Mouse (Mus musculus): Measurements from ENCODE around the gene Acrbp.
A peak's percentile ranks its signal among the peaks of the same experiment; 100 is the strongest.
"Not testable (repeated sequence)": the region's sequence is repeated elsewhere in the genome, so short reads cannot be mapped to it uniquely, and the experiment has no call there.

Acrbp gene

DNA sequence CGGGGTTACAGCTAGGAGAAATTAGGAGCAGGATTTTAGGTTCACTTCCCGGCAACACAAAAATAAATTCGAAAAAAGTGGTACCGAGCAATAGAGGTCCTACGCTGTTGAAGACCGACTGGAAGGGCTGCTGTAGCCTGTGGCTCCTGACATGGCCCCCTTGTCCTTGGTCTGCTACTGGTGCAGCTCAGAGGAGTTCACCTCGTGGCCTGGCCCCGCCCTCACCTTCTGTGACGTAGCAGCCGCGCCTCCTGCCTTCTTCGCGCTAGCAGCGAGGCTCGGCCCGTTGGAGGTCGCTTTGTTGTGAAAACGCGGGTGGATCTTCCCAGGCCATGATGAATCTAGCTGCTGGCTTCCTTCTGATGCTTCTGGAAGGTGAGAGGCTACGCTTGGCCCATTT, at the start of gene Acrbp:
Gene Acrbp, plus strand, starts transcription at position 12 of the 400 bp plus-strand sequence.
- DNase-seq: no peak

DNA sequence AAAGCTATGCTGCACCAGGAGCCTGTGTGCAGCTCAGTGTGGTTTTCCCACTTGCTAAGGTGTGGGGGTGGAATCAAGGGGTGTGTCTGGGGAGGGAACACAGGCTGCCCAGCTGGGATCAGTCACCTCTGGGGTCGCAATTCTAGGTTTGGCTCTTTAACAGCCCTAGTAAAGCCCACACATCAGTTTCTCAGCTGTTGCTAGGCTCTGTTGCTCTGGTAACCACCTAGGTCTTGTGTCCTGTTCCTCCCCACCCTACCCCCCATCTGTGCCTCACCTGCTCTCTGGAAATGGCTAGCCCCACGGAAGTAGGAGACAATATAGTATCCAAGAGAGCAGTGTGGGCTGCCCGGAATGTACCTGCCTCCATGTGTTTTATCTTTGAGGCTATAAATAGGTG, 45.8 kb upstream of the Acrbp start:
- DNase-seq: no peak

DNA sequence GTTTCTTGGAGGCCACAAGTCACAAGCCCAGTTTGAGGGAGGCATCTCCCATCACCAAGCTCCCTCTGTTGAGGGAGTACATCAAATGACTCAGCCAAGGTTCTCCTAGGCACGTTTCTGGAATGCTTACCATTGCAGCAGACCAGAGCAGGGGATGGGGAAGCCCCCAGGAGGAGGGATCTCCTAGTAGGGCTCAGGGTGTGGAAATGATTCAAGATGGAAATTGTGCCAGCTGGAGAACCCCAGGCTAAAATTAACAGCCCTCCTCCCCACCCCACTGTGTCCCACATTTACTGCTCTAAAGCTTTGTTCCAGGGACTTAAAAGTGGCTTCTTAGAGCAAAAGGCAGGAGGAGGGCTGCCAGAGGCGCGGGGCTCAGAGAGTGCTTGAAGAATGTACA, 44.4 kb upstream of the Acrbp start:
- DNase-seq: no peak

DNA sequence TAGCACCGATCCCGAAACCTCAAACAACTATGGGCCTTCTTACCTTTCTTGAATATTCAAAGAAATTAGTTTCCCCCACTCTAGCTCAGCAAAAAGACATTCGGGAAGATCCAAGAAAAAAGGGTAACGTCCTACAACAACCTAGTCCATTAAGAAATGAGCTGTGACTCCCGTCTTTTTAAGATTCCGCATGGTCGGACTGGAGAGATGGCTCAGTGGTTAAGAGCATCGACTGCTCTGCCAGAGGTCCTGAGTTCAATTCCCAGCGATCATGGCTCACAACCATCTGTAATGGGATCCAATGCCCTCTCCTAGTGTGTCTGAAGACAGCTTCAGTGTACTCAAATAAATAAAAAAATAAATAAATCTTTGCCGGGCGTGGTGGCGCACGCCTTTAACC, 41.4 kb upstream of the Acrbp start:
- no peak for DNase-seq

DNA sequence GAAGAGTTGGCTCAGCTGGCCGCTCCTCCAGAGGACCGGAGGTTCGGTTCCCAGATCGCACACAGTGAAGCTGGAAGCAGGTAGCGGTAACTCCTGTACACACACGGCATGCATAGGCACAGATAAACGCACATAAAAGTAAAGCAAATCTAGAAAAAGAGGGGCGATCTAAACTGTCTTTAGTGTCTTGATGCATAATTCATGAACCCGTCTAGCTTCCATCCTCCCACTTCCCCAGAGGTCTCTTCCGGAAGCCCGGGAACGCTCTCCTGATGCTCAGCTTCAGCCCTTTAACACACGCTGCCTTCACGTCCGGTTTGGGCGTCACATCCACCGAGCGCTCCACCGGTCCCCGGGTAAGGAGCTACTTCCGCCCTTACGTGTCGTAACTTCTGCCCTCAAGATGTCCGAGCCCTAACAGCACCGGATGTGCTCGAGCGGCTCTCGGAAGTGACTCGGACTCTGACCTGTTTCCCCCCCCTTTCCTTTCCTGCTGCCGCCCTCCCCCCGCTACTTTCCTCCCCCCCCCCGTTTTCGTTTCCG, 40.8 kb upstream of the Acrbp start:
- DNase-seq: peak; percentile 90

DNA sequence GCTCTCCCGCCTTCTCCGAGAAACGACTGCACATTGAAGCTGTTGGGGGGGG, 40.5 kb upstream of the Acrbp start, which contains the start of gene Zfp384:
Gene Zfp384, plus strand, starts transcription at position 17 of the 52 bp plus-strand sequence.
- DNase-seq: no peak

DNA sequence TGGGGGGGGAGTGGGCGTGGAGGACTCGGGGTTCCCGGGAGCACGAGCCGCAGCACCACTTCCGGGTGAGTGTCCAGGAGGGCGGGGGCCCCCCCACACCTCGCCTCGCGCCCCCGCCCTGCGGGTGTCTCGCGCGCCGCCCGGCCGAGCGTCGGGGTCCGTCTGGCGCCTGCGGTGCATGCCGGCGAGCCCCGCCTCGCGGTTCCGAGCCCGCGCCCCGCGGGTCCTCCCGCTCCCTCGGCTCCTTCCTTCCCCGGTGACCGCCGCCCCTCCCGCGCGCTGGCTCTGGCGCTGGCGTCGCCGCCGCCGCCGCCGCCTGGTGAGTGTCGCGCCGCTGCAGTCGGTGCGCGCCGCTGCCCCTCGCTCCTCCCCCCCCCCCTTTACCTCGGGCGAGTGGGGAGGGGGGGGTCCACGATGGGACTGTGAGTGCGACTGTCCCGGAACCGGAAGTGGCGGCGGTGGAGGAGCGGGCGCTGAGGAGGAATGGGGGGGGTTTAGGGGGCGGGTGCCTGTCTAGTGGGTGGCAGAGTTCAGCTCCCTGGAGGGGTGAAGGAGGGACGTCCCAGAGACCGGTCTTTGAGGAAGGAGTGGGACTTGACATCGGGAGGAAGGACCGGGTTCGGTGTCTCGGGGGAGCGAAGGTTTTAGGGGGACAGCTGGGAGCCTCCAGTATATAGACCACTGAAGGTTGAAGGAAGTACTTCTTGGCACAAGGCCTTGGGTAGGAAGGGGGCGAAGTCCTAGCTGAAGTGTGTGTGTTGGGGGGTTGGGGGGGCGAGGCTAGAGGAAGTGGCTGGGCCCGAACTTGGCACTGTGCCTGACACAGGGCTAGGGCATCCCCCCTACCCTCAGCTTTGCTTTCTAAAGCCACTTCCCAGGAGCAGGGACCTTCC, 40.1 kb upstream of the Acrbp start:
- peak; percentile 80 for DNase-seq

DNA sequence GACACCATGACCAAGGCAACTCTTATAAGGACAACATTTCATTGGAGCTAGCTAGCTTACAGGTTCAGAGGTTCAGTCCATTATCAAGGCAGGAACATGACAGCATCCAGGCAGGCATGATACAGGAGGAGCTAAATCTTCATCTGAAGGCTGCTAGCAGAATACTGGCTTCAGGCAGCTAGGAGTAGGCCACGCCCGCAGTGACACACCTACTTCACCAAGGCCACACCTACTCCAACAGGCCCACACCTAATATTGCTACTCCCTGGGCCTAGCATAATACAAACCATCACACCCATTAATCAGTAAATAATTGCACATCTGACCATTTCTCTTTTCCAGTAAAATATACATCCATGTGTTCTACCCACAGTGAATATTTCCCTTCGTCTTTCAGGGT, 31.8 kb upstream of the Acrbp start:
- no peak for DNase-seq

DNA sequence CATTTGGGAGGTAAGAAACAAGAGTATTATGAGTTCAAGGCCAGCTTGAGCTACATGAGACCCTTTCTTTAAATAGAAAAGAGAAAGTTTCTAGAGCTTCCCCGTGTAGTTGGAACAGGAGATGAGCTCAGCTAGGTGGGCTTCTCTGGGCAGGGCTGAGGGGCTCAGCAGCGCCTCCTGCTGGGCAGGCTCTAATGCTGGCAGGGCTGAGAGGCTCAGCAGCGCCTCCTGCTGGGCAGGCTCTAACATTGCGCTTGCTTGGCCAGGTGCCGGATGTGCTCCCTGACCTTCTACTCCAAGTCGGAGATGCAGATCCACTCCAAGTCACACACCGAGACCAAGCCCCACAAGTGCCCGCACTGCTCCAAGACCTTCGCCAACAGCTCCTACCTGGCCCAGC, 19.0 kb upstream of the Acrbp start:
- DNase-seq: peak; percentile 57

DNA sequence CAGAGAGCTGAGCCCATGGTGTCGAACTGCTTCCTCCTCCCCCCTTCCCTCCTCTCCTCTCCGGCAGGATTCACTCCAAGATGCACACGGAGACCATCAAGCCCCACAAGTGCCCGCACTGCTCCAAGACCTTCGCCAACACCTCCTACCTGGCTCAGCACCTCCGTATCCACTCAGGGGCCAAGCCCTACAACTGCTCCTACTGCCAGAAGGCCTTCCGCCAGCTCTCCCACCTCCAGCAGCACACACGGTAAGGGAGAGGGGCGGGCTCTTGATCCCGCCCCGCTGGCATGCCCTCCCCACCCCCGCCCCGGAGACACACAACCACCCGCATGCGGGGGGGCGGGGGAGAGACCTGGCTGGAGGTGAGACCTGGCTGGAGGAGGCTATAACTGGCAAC, 17.9 kb upstream of the Acrbp start:
- DNase-seq: no peak

DNA sequence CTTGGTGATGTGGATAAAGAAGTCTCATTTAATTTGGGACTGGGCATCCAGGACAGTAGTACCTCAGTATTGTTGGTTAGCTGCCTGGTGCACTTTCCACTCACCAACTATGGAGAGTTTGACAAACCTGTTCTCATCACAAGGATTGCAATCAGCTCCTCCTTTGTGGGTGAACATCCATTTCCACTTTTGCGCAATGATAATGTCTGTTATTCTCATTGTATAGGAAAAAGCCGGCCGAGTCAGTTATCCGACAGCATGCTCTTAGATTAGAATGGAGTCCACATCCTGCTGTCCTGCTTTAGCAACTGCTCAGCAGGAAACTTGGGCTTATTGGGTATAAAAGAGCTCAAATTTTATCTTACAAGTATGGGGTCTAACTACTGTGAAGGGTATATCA, 10.8 kb upstream of the Acrbp start:
- DNase-seq: no peak

DNA sequence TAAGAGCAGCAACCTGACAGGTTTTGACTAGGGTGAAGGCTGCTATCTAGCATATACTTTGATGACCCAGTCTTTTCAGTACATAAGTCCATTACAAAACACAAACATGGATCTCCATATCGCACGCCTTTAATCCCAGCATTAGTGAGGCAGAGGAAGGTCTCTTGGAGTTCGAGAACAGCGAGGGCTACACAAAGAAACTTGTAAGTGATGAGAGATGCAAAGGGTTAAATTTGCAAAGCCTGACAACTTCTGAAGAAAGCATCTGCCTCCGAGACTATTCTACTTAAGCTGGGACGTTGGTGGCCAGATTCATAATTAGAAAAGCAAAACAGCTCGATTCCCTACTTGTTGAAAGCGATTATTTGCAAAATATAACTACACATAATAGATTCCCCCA, 10.4 kb upstream of the Acrbp start:
- no peak for DNase-seq

DNA sequence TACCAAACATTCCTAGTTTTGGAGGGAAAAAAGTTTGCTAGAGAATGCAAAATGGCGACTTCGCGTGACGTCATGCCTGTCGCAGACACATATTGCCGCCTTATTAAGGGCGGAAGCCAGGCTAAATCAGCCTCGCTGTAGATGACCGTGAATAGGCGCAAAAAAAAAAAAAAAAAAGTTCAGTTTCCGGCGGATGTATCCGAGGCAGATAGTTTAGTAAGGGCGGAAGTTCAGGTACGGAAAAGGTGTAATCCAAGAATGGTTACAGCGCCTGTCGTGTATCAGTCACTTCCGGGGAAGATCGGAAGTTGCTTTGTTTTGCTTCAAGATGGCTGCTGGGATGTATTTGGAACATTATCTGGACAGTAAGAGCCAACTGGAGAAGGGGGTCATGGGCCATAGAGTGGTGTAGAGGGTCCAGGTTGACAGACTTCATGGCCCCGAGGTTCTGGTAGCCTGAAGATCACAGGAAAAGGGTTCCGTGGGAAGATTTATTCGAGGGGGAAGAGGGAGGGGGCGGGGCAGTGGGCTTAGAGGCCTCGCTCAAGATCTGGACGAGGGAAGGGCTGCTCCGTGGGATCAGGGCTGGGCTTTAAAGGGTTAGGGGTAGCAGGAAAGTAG, 9.8 kb upstream of the Acrbp start, which contains the start of gene Ing4:
Gene Ing4, plus strand, starts transcription at position 228 of the 621 bp plus-strand sequence.
- peak; percentile 82 for DNase-seq

DNA sequence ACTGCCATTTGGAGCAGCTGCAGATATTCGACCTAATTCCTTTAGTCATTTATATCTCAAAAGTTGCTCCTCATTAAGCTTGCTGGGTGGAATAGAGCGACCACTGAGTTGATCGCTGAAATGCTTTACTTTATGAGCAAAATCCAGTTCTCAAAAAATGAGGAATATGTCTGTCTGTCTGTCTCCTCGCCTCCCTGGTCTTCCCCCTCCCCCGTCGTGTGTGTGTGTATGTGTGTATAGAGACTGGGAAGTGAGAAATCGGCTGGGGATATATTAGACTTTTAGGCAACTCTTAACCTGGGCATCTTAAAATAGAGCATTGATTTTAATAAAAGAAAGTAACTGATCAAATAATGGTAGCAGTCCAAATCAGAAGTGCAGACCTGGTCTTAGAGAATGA, 9.3 kb upstream of the Acrbp start:
- DNase-seq: no peak

DNA sequence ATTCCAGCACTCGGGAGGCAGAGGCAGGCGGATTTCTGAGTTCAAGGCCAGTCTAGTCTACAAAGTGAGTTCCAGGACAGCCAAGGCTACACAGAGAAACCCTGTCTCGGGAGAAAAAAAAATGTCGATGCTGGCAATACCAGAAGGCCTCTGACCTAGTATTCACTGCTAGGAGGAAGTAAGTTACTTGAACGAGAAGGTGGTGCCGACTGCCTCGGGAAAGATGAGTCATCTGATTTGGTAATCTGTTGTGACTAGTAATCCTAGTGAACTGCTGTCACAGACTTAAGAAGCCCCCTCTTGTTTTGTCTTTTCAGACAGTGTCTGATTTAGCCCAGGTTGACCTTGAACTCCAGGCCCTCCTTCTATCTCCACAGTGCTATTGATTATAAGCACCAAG, 8.4 kb upstream of the Acrbp start:
- DNase-seq: no peak

DNA sequence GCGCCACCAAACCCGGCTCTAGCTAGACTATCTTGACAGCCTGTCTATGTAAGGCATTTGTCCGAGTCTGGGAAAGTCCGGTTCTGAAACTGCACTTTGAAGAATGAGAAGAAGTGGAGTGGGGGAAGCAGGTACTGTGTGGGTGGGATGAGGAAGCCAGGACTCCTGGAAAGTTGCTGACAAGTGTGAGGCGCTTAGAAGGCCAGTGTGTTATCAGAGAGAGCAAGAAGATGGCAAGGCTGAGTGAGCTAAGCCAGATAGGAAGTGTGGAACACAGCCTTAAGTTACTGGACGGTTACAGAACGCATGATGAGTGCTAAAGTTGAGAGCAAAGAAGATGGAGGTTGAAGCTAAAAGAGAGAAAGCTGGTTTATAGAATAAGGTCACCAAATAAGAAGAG, 7.4 kb upstream of the Acrbp start:
- DNase-seq: no peak

DNA sequence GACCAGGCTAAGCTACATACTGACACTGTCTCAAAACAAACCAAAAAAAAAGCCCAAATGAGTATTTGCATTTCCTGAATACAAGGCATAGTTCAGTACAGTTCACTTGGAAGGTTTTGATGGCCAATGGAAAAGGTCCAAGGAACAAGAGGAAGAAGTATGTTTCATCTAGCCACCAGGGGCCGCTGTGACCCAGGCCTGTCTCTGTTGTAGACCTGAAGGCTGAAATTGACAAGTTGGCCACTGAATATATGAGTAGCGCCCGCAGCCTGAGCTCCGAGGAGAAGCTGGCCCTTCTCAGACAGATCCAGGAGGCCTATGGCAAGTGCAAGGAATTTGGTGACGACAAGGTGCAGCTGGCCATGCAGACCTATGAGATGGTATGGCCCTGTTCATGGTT, 2.8 kb upstream of the Acrbp start:
- peak; percentile 90 for DNase-seq

DNA sequence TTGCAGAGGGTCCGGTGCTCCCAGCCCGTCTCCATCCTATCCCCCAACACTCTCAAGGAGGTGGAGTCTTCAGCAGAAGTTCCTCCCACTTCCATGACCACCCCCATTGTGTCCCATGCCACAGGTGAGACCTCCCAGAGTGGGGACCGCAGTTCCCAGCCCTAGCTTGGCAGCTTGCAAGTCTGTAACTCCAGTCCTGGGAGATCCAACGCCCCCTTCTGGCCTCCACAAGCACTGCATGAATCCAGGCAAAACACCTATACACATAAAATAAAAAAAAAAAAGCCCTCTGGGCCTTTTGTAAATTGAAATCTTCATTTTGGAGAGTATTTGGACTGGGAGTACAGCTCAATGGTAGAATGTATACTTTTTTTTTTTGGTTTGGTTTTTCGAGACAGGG, 1.7 kb downstream of the Acrbp start:
- no peak for DNase-seq

DNA sequence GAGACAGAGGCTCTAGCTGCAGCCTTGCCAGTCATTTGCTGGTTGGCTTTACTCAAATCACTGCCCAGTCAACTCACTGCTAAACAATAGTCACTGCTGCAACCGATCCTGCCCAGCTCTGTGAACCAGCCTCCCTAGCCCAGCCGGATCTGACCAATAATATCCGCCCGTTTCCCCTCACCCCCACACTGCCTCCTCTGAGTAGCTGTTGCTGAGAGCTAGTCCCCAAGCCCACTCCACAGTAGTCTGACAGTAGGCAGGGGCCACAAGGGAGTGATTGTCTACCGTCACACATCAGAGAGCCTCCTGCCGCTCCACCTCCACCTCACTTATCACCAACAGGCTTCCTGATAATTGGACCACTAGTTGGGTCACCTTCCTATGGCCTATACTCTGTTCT, 12.0 kb downstream of the Acrbp start:
- DNase-seq: no peak

DNA sequence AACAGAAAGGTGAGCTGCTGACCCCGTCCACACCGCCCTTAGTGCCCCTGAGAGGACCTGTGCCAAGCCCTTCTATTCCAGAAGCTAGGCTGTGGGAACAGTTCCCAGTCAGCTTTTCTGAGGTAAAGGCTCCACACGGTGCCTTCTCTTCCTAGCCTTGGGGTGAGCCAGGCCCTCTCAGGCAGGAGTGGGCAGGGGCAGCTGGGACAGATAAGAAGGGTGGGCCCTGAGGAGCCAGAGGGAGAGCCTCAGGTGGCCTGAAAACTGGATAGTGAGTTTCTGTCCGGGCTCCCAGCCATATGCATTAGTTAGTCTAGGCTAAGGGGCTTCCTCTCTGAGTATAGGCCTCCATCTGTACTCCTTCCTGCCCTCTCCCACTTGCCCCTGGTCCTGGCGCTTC, 13.0 kb downstream of the Acrbp start:
- no peak for DNase-seq

DNA sequence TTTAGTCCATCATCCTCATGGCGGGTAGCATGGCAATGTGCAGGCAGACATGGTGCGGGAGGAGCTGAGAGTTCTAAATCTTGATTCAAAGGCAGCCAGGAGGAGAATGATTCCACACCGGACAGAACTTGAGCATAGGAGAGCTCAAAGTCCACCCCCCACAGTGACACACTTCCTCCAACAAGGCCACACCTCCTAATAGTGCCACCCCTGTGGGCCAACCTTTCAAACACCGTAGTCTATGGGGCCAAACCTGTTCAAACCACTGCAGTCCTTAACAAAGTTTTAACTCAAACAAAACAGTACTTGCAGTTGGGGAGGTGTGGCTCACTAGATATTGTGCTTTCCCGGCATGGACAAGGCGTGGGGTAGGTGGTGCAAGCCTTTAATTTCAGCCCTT, 14.4 kb downstream of the Acrbp start:
- DNase-seq: no peak

DNA sequence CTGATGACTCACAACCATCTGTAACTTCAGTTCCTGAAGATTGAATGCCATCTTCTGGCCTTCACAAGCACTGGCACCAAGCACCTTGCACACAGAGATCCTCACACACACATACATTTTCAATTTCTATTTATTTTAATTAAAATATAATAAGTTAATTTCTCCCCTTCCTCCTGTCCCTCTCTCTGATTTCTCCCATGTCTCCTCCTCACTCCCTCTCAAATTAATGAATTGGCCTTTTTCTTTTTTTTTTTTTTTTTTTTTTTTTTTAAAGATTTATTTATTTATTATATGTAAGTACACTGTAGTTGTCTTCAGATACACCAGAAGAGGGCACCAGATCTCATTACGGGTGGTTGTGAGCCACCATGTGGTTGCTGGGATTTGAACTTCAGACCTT, 15.7 kb downstream of the Acrbp start:
- not testable (repeated sequence) for DNase-seq

DNA sequence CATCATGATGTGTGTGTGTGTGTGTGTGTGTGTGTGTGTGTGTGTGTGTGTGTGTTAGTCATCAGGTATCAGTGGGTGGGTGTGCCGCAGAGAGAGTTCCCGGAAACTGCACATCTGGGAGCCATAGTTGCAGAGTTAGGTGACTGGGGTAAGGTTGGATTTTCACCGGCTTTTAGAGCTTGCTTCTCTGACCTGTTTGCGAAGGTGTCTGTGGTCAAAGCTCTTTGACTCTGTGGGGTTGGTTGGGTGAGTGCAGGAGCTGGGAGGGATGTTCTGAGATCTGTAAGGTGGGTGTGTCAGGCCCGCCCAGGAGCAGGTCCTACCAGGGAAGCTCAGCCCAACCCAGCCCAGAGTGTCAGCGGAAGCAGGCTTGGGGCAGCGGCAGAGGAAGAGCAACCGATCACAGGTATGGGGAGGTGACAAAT, 18.1 kb downstream of the Acrbp start, which contains the start of gene Lpar5:
Gene Lpar5, plus strand, starts transcription at position 350 of the 425 bp plus-strand sequence.
- no peak for DNase-seq

DNA sequence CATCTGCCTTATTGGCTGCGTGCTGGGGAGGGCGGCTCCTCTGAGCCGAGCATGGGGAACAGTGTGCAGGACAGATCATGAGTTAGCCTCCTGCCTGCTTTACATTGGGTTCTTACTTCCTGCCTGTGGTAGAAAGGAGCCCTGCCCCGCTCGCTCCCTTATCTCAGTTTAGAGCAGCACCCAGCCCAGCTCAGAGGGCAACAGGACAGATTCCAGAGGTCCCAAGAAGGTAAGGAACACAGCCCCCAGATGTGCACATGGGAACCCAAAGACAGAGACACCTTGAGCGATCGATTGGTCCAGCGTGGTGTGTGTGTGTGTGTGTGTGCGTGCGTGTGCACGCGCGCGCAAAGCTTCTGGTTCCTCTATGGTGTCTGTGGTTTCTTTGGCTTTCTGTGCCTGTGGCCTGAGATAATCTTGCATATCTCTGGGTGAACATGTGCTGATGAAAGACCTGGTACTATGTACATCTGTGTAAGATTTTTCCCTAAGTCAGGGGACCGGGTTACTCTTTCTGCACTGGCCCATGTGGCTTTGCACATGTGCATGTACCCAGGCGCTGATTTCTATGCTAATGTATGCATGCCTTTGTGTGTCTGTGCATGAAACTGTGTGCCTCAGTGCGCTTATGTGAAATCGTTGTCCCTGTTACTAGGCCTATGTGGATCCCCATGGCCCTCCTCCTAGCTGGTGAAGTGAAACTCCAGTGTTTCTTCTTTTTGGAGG, 21.8 kb downstream of the Acrbp start:
- no peak for DNase-seq
